Mouse (Mus musculus): ENCODE results near the gene Olfr1039.

GRCm38 (mm10) chr2:86146632-86147031 is 10.9 kb upstream of the Olfr1039 start, which contains the start of gene Olfr1040:
- no peak for TF ChIP-seq POLR2A (IDR thresholded peaks at IDR 0.05; ENCODE audit: control insufficient read depth, extremely low read depth, insufficient read depth, low read length, poor library complexity)
- TF ChIP-seq CTCF (IDR thresholded peaks at IDR 0.05; ENCODE audit: borderline replicate concordance, control insufficient read depth, extremely low read depth, insufficient read depth, low read length, poor library complexity): no peak

Data from thymus, adult 2 months (tissue).